Mouse (Mus musculus): Measurements from ENCODE around the gene Prepl. TPM values are rescaled to one million over a fixed set of nuclear protein-coding genes. Genes with fewer than 3 reads are reported as not detected.

Prepl gene
- polyA plus RNA-seq, 1 experiment from 2014 or later: 26.6 TPM

GRCm38 (mm10) chr17:85014632-85015031 is 75.4 kb downstream of the Prepl start:
- 96% methylated on average over 3 of the region's 3 CpGs for WGBS
- no peak overlapping the region for H3K27ac ChIP-seq
- H3K4me2 ChIP-seq (replicated peaks): no peak overlapping the region
- no peaks in the 10 kb centered on the region for H3K27me3 ChIP-seq (replicated peaks)
- no peaks in the 10 kb centered on the region for H3K4me1 ChIP-seq (replicated peaks)
- no peaks in the 10 kb centered on the region for H3K9me3 ChIP-seq
- H3K36me3 ChIP-seq: 0 out of 2 replicates have a peak, but pooled peaks cover 6% of the 10 kb centered on the region
- H3K4me3 ChIP-seq (replicated peaks): no peak overlapping the region
- no peak for ATAC-seq
- H3K9ac ChIP-seq: no peak overlapping the region

GRCm38 (mm10) chr17:85013485-85013884 is 76.6 kb downstream of the Prepl start:
- Histone ChIP-seq H3K9ac (no peak overlapping the region), H3K4me2 (replicated peaks) (no peak overlapping the region), H3K4me3 (replicated peaks) (no peak overlapping the region), H3K27ac (no peak overlapping the region), H3K9me3 (no peaks in the 10 kb centered on the region), H3K4me1 (replicated peaks) (no peaks in the 10 kb centered on the region), H3K27me3 (replicated peaks) (no peaks in the 10 kb centered on the region), H3K36me3 (0 out of 2 replicates have a peak, but pooled peaks cover 6% of the 10 kb centered on the region)
- ATAC-seq: no peak
- 71% methylated on average over 6 of the region's 6 CpGs for WGBS

Other genes starting within 250 kb of the Prepl start
- 94.5 and 96.6 TPM in 2 replicates for gene Ppm1b, start 133.5 kb downstream of the Prepl start, polyA plus RNA-seq (2015; fragmentation: Nextera tagmentation; extraction: Ambion mirVana)
- gene Slc3a1, start 61.9 kb downstream of the Prepl start, polyA plus RNA-seq (2015; fragmentation: Nextera tagmentation; extraction: Ambion mirVana): 25.5 and 36.8 TPM in 2 replicates
- gene Camkmt, start 311 bp upstream of the Prepl start, polyA plus RNA-seq (2015; fragmentation: Nextera tagmentation; extraction: Ambion mirVana): 14.8 and 17.4 TPM in 2 replicates

Measured in intestine, embryonic 15.5 days (tissue).